In the genomic region with DNA sequence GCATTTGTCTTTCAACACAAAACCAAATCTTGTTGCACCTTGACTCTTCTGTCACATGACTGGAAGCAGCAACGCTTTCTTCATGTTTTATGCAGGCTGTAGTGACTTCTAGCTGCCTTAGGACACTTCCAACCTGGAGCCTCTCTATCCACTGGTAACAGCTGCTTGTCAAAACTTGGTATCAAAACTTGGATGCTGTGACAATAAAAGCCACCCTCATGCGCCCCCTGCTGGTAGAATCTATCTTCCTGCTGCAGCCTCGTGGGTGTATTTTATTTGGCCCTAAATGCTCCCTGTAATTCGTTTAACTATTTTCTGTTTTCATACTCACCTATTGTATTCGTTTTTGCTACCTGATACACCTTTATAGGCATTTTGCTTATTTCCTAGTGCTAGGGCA, we compare ENCODE assay signal across 9 mouse cellular contexts. TPM values are rescaled to one million over a fixed set of nuclear protein-coding genes. Genes with fewer than 3 reads are reported as not detected.
A peak's percentile ranks its signal among the peaks of the same experiment; 100 is the strongest.
DNase-seq lines count a peak whose midpoint lies in the region; ATAC-seq lines count a peak whose summit lies in the region.
"Had no signal": no experiment of that assay in that cellular context is flagged by ENCODE, and none has a peak within 500 bp of the region (broad histone marks: within the 10 kb centered on the region; RNA-seq: fewer than 3 reads in every experiment).

No protein-coding gene starts in this region.

- H3K27me3 ChIP-seq in hindbrain, embryonic 11.5 days (ENCODE audit: control insufficient read depth, insufficient read depth, low read length): no peaks in the 10 kb centered on the region
- H3K27me3 ChIP-seq in hindbrain, embryonic 16.5 days (replicated peaks; ENCODE audit: control insufficient read depth, insufficient read depth, low read length): no peaks in the 10 kb centered on the region
- H3K27me3 ChIP-seq: liver, embryonic 15.5 days had no signal

- peak; percentile 35; the same call in 1 of the 2 replicates for ATAC-seq in hindbrain, embryonic 11.5 days (ENCODE audit: low FRiP score)
- ATAC-seq in hindbrain, embryonic 16.5 days: no peak

- WGBS in hindbrain, embryonic 11.5 days: 16% methylated on average over 5 of the region's 5 CpGs
- 17% methylated on average over 5 of the region's 5 CpGs for WGBS in hindbrain, embryonic 16.5 days

- no peaks in the 10 kb centered on the region for H3K4me1 ChIP-seq in hindbrain, embryonic 11.5 days (replicated peaks; ENCODE audit: control insufficient read depth, insufficient read depth, low read length)
- no peaks in the 10 kb centered on the region for H3K4me1 ChIP-seq in hindbrain, embryonic 16.5 days (ENCODE audit: control insufficient read depth, insufficient read depth, low read depth, low read length)
- H3K4me1 ChIP-seq: liver, embryonic 15.5 days had no signal

- H3K9me3 ChIP-seq in hindbrain, embryonic 11.5 days (ENCODE audit: control insufficient read depth, low read length): no peaks in the 10 kb centered on the region
- no peaks in the 10 kb centered on the region for H3K9me3 ChIP-seq in hindbrain, embryonic 16.5 days (ENCODE audit: control insufficient read depth, low read length)
- H3K9me3 ChIP-seq: liver, embryonic 15.5 days had no signal

- H3K27ac ChIP-seq in hindbrain, embryonic 11.5 days (ENCODE audit: low read depth, low read length): no peak overlapping the region
- no peak overlapping the region for H3K27ac ChIP-seq in hindbrain, embryonic 16.5 days (ENCODE audit: low read depth, low read length)
- H3K27ac ChIP-seq: liver, embryonic 15.5 days had no signal

- DNase-seq in hindbrain, embryonic 11.5 days (ENCODE audit: low spot score): peak; percentile 85
- DNase-seq in adrenal gland, adult 18-20 months (ENCODE audit: low spot score in 2 of 2): peak; percentile 79 to 82
- peak; percentile 84 for DNase-seq in embryo, embryonic 11 days
- DNase-seq in heart, postnatal 36 days: peak; percentile 78 to 83
- peak; percentile 61 for DNase-seq in left cerebral cortex, postnatal 36 days (ENCODE audit: low spot score in 2 of 2)
- DNase-seq in natural killer cell, adult 2 months (ENCODE audit: low spot score in 2 of 2): peak; percentile 58 to 76
- DNase-seq in testis, postnatal 14 days (ENCODE audit: low spot score): peak; percentile 29

- H3K9ac ChIP-seq in hindbrain, embryonic 11.5 days (ENCODE audit: low read depth, low read length): no peak overlapping the region
- H3K9ac ChIP-seq in hindbrain, embryonic 16.5 days (ENCODE audit: low read depth, low read length): no peak overlapping the region
- H3K9ac ChIP-seq: liver, embryonic 15.5 days had no signal

- H3K4me3 ChIP-seq in hindbrain, embryonic 11.5 days (ENCODE audit: low read depth, low read length): no peak overlapping the region
- no peak overlapping the region for H3K4me3 ChIP-seq in hindbrain, embryonic 16.5 days (ENCODE audit: low read length)
- H3K4me3 ChIP-seq: liver, embryonic 15.5 days had no signal

- intact Hi-C loops in heart, postnatal 36 days (cut with DNase I): loop anchor here (1.0 to 2.0 kb wide), 2 partner anchors 112 to 199 kb away; no protein-coding TSS in a partner anchor
- intact Hi-C loops in left cerebral cortex, postnatal 36 days (cut with DNase I): loop anchor here (5.0 kb wide), 1 partner anchor 197 kb away; no protein-coding TSS in a partner anchor

- H3K4me2 ChIP-seq in hindbrain, embryonic 11.5 days (replicated peaks; ENCODE audit: low read depth, low read length): no peak overlapping the region
- H3K4me2 ChIP-seq in hindbrain, embryonic 16.5 days (ENCODE audit: low read length): no peak overlapping the region
- H3K4me2 ChIP-seq: liver, embryonic 15.5 days had no signal

- H3K36me3 ChIP-seq in hindbrain, embryonic 11.5 days (ENCODE audit: control insufficient read depth, insufficient read depth, low read length): no peaks in the 10 kb centered on the region
- H3K36me3 ChIP-seq in hindbrain, embryonic 16.5 days (ENCODE audit: control insufficient read depth, insufficient read depth, low read length): no peaks in the 10 kb centered on the region
- H3K36me3 ChIP-seq: liver, embryonic 15.5 days had no signal

RNA-seq across cellular contexts. Expression of gene Pde4dip, which starts 9.3 kb away (rescaled TPM):
- 27.5 and 35.5 TPM in 2 replicates for polyA plus RNA-seq in hindbrain, embryonic 11.5 days (2014; fragmentation: Nextera tagmentation; extraction: Ambion mirVana)
- 60.3 and 69.9 TPM in 2 replicates for polyA plus RNA-seq in hindbrain, embryonic 16.5 days (2015; fragmentation: Nextera tagmentation; extraction: Ambion mirVana)
- total RNA-seq in adrenal gland, adult 18-20 months (2021): 10 to 100 TPM; 24.8 to 32.6 TPM
- 1,000 to 10,000 TPM; 1,777 to 1,954 TPM for total RNA-seq in heart, postnatal 36 days (2021)
- total RNA-seq in left cerebral cortex, postnatal 36 days (2021): 100 to 1,000 TPM; 209 to 247 TPM

RNA-seq across cellular contexts. Expression of gene Sec22b, which starts 21.8 kb away (rescaled TPM):
- 134 and 135 TPM in 2 replicates for polyA plus RNA-seq in hindbrain, embryonic 11.5 days (2014; fragmentation: Nextera tagmentation; extraction: Ambion mirVana)
- 97.5 and 102 TPM in 2 replicates for polyA plus RNA-seq in hindbrain, embryonic 16.5 days (2015; fragmentation: Nextera tagmentation; extraction: Ambion mirVana)
- total RNA-seq in adrenal gland, adult 18-20 months (2021): 100 to 1,000 TPM in 1 of 2 experiments, 10 to 100 TPM in 1; 93.0 to 193 TPM
- 10 to 100 TPM; 37.7 to 39.7 TPM for total RNA-seq in heart, postnatal 36 days (2021)
- 10 to 100 TPM; 72.5 to 79.6 TPM for total RNA-seq in left cerebral cortex, postnatal 36 days (2021)

Comparison
In these comparisons a context has a peak if more than half of its experiments do, and no peak if none do; other contexts are left out.
1. DNase-seq: peak in every context shown above with its lines; median percentile 85 in hindbrain, embryonic 11.5 days; 84 in embryo, embryonic 11 days; 80 in adrenal gland, adult 18-20 months; 80 in heart, postnatal 36 days; 67 in natural killer cell, adult 2 months; 61 in left cerebral cortex, postnatal 36 days; 29 in testis, postnatal 14 days.
2. RNA of gene Pde4dip, which starts 9.3 kb away (total RNA-seq): 1,777 to 1,954 TPM in heart, postnatal 36 days; 209 to 247 TPM in left cerebral cortex, postnatal 36 days and 24.8 to 32.6 TPM in adrenal gland, adult 18-20 months; every median in the first group is over 4 times any median in the second.